Mouse (Mus musculus) erythroblast, embryonic 14.5 days (primary cell): ENCODE data around the gene Arvcf. TPM values are rescaled to one million over a fixed set of nuclear protein-coding genes. Genes with fewer than 3 reads are reported as not detected.

Source experiments
- H3K27me3 ChIP-seq: 2 replicates; pipeline ENCODE4 v1.6.1; 2012; ENCODE audit warnings: inconsistent platforms; ENCODE audit not compliant: control insufficient read depth
- H3K36me3 ChIP-seq: 2 replicates; pipeline ENCODE4 v1.6.1; 2012; ENCODE audit warnings: mild to moderate bottlenecking, inconsistent platforms; ENCODE audit not compliant: control insufficient read depth
- H3K4me1 ChIP-seq: 2 replicates; pipeline ENCODE4 v1.6.1; 2012; ENCODE audit warnings: inconsistent platforms; ENCODE audit not compliant: control insufficient read depth
- H3K4me3 ChIP-seq: replicated peaks from 2 replicates; pipeline ENCODE3; 2012; ENCODE audit warnings: moderate library complexity, mild to moderate bottlenecking, inconsistent platforms
- H3K9me3 ChIP-seq: 2 replicates; pipeline ENCODE4 v1.6.1; 2012; ENCODE audit warnings: low read length, inconsistent platforms, mixed read lengths; ENCODE audit not compliant: control insufficient read depth
- GATA1 ChIP-seq: IDR thresholded peaks from 2 replicates; pipeline ENCODE4 v1.6.1; 2012; ENCODE audit warnings: low read length, inconsistent platforms, mixed read lengths
- TAL1 ChIP-seq: IDR thresholded peaks from 3 replicates; pipeline ENCODE4 v1.6.1; 2012; ENCODE audit warnings: low read length, inconsistent platforms, mixed read lengths
- polyA plus RNA-seq: library from polyadenylated mRNA; stranded (reverse); fragments of >175 nt; gene quantifications from 2 replicates; pipeline ENCODE4 v1.2.3, GENCODE M21; 2012

Gene Arvcf
- polyA plus RNA-seq, 1 experiment = 0.84 TPM

GRCm38 (mm10) chr16:18391127-18391526 is 43.1 kb downstream of the Arvcf start:
- peaks cover 89% of the 10 kb centered on the region for H3K4me1 ChIP-seq
- no peaks in the 10 kb centered on the region for H3K9me3 ChIP-seq
- no peaks in the 10 kb centered on the region for H3K27me3 ChIP-seq
- H3K36me3 ChIP-seq = no peaks in the 10 kb centered on the region
- TF ChIP-seq TAL1 (no peak), GATA1 (no peak)
- no peak overlapping the region for H3K4me3 ChIP-seq

GRCm38 (mm10) chr16:18391728-18392127 is 43.7 kb downstream of the Arvcf start:
- no peaks in the 10 kb centered on the region; the same call in 1 of the 2 replicates for H3K36me3 ChIP-seq
- peaks cover 85% of the 10 kb centered on the region for H3K4me1 ChIP-seq
- TF ChIP-seq TAL1 = no peak
- TF ChIP-seq GATA1 = no peak
- H3K4me3 ChIP-seq = no peak overlapping the region
- no peaks in the 10 kb centered on the region for H3K9me3 ChIP-seq
- no peaks in the 10 kb centered on the region for H3K27me3 ChIP-seq

- Histone ChIP-seq H3K9me3 (no peaks in the 10 kb centered on the region), H3K36me3 (peaks cover 10% of the 10 kb centered on the region), H3K27me3 (no peaks in the 10 kb centered on the region), H3K4me3 (peak overlapping the region; percentile 71), H3K4me1 (peaks cover 75% of the 10 kb centered on the region)
- TF ChIP-seq TAL1 = no peak
- TF ChIP-seq GATA1 = no peak
Observed at GRCm38 (mm10) chr16:18392469-18393426, 44.8 kb downstream of the Arvcf start.

GRCm38 (mm10) chr16:18393595-18393994 is 45.6 kb downstream of the Arvcf start:
- Histone ChIP-seq H3K4me3 (peak overlapping the region; percentile 71), H3K9me3 (no peaks in the 10 kb centered on the region), H3K4me1 (peaks cover 69% of the 10 kb centered on the region), H3K27me3 (no peaks in the 10 kb centered on the region), H3K36me3 (peaks cover 19% of the 10 kb centered on the region)
- no peak for TF ChIP-seq TAL1
- TF ChIP-seq GATA1 = no peak

- TF ChIP-seq TAL1 (no peak), GATA1 (no peak)
- H3K27me3 ChIP-seq = no peaks in the 10 kb centered on the region
- no peak overlapping the region for H3K4me3 ChIP-seq
- peaks cover 68% of the 10 kb centered on the region for H3K4me1 ChIP-seq
- H3K9me3 ChIP-seq = no peaks in the 10 kb centered on the region
- peaks cover 23% of the 10 kb centered on the region for H3K36me3 ChIP-seq
Observed at GRCm38 (mm10) chr16:18394056-18394455, 46.1 kb downstream of the Arvcf start.

DNA sequence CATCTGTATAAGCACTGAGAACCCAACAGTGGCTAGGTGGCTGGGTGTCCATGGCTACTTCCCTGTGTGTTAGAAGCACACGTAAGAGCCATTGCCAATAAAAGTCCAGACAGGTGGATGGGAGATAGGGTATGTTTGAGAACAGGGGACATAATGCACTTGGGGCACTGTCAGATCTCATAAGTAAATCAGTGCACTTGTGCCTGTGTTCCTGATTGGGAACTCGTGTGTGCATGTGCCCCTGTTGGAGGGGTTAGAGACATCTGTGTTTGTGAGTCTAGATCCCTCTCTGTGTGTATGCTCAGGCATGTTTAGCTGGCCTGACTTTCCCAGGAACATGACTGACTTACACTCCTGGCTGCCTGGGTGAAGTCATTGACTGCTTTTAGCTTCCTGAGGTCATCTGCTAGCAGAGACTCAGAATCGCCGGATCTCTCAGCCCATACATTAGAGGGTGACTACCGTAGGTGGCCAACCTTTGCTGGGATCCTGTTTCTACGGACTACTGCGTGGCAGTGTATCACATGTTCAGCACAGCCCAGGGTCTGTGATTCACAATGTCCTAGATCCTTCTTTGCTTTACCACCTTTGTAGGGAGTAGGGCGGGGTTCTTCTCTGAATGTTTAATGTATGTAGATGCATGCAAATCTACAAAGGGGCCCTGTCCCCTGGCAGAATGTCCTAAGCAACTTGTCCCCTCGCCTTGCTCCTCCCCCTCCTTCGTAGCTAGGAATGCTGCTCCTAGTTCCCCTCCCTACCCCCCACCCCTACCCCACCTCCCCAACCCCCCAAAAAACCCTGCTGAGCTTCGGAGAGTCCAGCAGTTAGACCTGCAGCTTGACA is 47.0 kb downstream of the Arvcf start:
- Histone ChIP-seq H3K4me3 (no peak overlapping the region), H3K27me3 (no peaks in the 10 kb centered on the region), H3K9me3 (no peaks in the 10 kb centered on the region), H3K4me1 (peaks cover 68% of the 10 kb centered on the region), H3K36me3 (peaks cover 33% of the 10 kb centered on the region)
- TF ChIP-seq TAL1 (no peak), GATA1 (no peak)

- Histone ChIP-seq H3K27me3 (no peaks in the 10 kb centered on the region), H3K36me3 (peaks cover 39% of the 10 kb centered on the region), H3K4me1 (peaks cover 62% of the 10 kb centered on the region), H3K9me3 (no peaks in the 10 kb centered on the region), H3K4me3 (no peak overlapping the region)
- no peak for TF ChIP-seq GATA1
- no peak for TF ChIP-seq TAL1
Observed at GRCm38 (mm10) chr16:18395620-18396036, 47.6 kb downstream of the Arvcf start.

DNA sequence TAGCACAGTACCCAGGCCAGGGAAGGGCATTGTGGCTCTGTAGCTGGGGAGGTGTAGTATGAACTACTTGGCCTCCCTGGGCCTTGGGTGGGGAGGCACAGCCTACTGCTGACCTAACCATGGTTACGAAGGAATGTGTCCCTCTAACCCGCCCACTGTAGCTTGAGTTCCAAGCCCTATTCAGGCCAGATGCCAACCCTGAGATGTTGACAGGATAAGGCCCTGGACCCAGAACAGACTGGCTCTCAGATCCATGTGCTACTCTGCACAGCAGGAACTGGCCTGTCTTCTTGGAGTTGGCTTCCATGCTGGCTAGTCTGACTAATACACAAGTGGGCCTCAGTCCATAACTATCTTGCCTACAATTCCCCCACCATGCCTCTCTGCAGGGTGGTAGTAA is 48.2 kb downstream of the Arvcf start:
- Histone ChIP-seq H3K9me3 (no peaks in the 10 kb centered on the region), H3K4me1 (peaks cover 57% of the 10 kb centered on the region), H3K36me3 (peaks cover 45% of the 10 kb centered on the region), H3K27me3 (no peaks in the 10 kb centered on the region), H3K4me3 (no peak overlapping the region)
- no peak for TF ChIP-seq TAL1
